Mouse (Mus musculus): ENCODE data around the gene Wdr90. TPM values are rescaled to one million over a fixed set of nuclear protein-coding genes. Genes with fewer than 3 reads are reported as not detected.
A peak's percentile ranks its signal among the peaks of the same experiment; 100 is the strongest.

The Wdr90 gene
- total RNA-seq, 2 experiments from 2014 or later: 1.7 to 2.0 TPM

- intact Hi-C loops (cut with DNase I): no loop called here
- no peak for DNase-seq
Observed at GRCm38 (mm10) chr17:25861704-25862612, 657 bp upstream of the Wdr90 start.

- no peak for DNase-seq
- intact Hi-C loops (cut with DNase I): no loop called here
Observed at GRCm38 (mm10) chr17:25860229-25860628, 1.1 kb downstream of the Wdr90 start.

GRCm38 (mm10) chr17:25844396-25844901, 16.9 kb downstream of the Wdr90 start, which contains the start of gene Rhot2:
Rhot2 (minus strand) TSS chr17:25844851.
- DNase-seq: peak; percentile 93 to 95
- intact Hi-C loops (cut with DNase I): loop anchor here (2.0 kb wide), 1 partner anchor 24 kb away; the partner anchor contains the start of gene Mcrip2

GRCm38 (mm10) chr17:25843636-25844395, 17.5 kb downstream of the Wdr90 start:
- no peak for DNase-seq
- intact Hi-C loops (cut with DNase I): loop anchor here (2.0 kb wide), 1 partner anchor 25 kb away; the partner anchor contains the start of gene Mcrip2

GRCm38 (mm10) chr17:25843122-25843521, 18.2 kb downstream of the Wdr90 start:
- intact Hi-C loops (cut with DNase I): no loop called here
- no peak for DNase-seq

- intact Hi-C loops (cut with DNase I): no loop called here
- no peak for DNase-seq
Observed at GRCm38 (mm10) chr17:25842509-25842908, 18.8 kb downstream of the Wdr90 start.

GRCm38 (mm10) chr17:25841117-25841880, 20.0 kb downstream of the Wdr90 start, which contains the start of gene Gm20683:
Gm20683 (minus strand) TSS chr17:25841763.
- intact Hi-C loops (cut with DNase I): no loop called here
- DNase-seq: no peak

- no peak for DNase-seq
- intact Hi-C loops (cut with DNase I): no loop called here
Observed at GRCm38 (mm10) chr17:25840519-25840918, 20.8 kb downstream of the Wdr90 start.

- no peak for DNase-seq
- intact Hi-C loops (cut with DNase I): no loop called here
Observed at GRCm38 (mm10) chr17:25839455-25840235, 21.7 kb downstream of the Wdr90 start.

GRCm38 (mm10) chr17:25838904-25839303, 22.4 kb downstream of the Wdr90 start:
- intact Hi-C loops (cut with DNase I): no loop called here

GRCm38 (mm10) chr17:25837533-25837932, 23.8 kb downstream of the Wdr90 start:
- DNase-seq: no peak
- intact Hi-C loops (cut with DNase I): no loop called here

More at GRCm38 (mm10) chr17:25838904-25839303, 22.4 kb downstream of the Wdr90 start:
- DNase-seq: no peak

GRCm38 (mm10) chr17:25837076-25837410, 24.3 kb downstream of the Wdr90 start, which contains the start of gene Rhbdl1:
Rhbdl1 (minus strand) TSS chr17:25837295.
- peak; percentile 64 to 67 for DNase-seq
- intact Hi-C loops (cut with DNase I): no loop called here

- intact Hi-C loops (cut with DNase I): no loop called here
- DNase-seq: peak in 1 of 2 experiments; percentile 27
Observed at GRCm38 (mm10) chr17:25836397-25837075, 24.8 kb downstream of the Wdr90 start.

GRCm38 (mm10) chr17:25835816-25836215, 25.5 kb downstream of the Wdr90 start:
- intact Hi-C loops (cut with DNase I): no loop called here
- DNase-seq: no peak

GRCm38 (mm10) chr17:25835301-25835700, 26.0 kb downstream of the Wdr90 start:
- DNase-seq: no peak
- intact Hi-C loops (cut with DNase I): no loop called here

GRCm38 (mm10) chr17:25834595-25835222, 26.6 kb downstream of the Wdr90 start:
- DNase-seq: no peak
- intact Hi-C loops (cut with DNase I): no loop called here

GRCm38 (mm10) chr17:25833961-25834594, 27.2 kb downstream of the Wdr90 start:
- intact Hi-C loops (cut with DNase I): no loop called here
- peak in 1 of 2 experiments; percentile 25 for DNase-seq

- intact Hi-C loops (cut with DNase I): no loop called here
Observed at GRCm38 (mm10) chr17:25833291-25833663, 28.0 kb downstream of the Wdr90 start, which contains the start of gene Stub1. Stub1 (minus strand) TSS chr17:25833404.

More at GRCm38 (mm10) chr17:25833291-25833663, 28.0 kb downstream of the Wdr90 start, which contains the start of gene Stub1:
- DNase-seq: peak in 1 of 2 experiments; percentile 90

Data from heart, postnatal 36 days (tissue).